Mouse (Mus musculus) bone marrow macrophage, adult 2 months (primary cell): ENCODE measurements around the gene Mansc1. TPM values are rescaled to one million over a fixed set of nuclear protein-coding genes. Genes with fewer than 3 reads are reported as not detected.

Source experiments
- H3K27ac ChIP-seq: 2 replicates; pipeline ENCODE4 v1.5.1; 2012; ENCODE audit warnings: low read depth, low read length; ENCODE audit not compliant: insufficient read depth
- H3K4me1 ChIP-seq: 2 replicates; pipeline ENCODE4 v1.6.1; 2012; ENCODE audit warnings: low read length; ENCODE audit not compliant: control insufficient read depth, insufficient read depth
- H3K4me3 ChIP-seq: 2 replicates; pipeline ENCODE4 v1.5.1; 2012; ENCODE audit warnings: mild to moderate bottlenecking, low read length, moderate library complexity; ENCODE audit not compliant: insufficient read depth
- CTCF ChIP-seq: IDR thresholded peaks from 2 replicates; pipeline ENCODE4 v1.5.1; 2012; ENCODE audit warnings: low read depth, mild to moderate bottlenecking, low read length, moderate library complexity
- POLR2A ChIP-seq: IDR thresholded peaks from 2 replicates; pipeline ENCODE4 v1.6.1; 2012; ENCODE audit warnings: mild to moderate bottlenecking, low read depth, low read length, borderline replicate concordance
- polyA plus RNA-seq: library from polyadenylated mRNA; stranded (reverse); fragments of >200 nt; gene quantifications from 2 replicates; pipeline ENCODE4 v1.2.4, GENCODE M21; 2012; ENCODE audit not compliant: missing spikeins, insufficient read depth, insufficient read length

Gene Mansc1
- polyA plus RNA-seq, 1 experiment: 5.6 TPM

DNA sequence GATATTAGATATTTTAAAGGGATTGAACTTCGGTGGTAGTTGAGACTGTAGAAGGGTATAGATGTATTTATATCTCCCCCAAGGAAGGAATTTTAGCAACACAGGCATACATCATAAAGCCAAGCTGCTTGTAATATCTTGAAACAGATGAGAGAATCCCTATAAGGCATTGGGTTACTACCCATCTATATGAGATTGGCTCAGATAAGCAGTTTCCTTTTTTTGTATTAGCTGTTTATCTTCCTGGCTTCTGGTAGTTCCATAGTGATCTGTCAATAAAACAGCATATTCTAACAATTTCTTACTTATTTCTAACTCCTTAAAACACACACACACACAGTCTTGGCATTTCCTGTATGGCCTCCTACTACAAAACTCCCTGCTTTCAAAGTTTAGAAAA is 7.6 kb upstream of the Mansc1 start:
- no peak for TF ChIP-seq POLR2A
- Histone ChIP-seq H3K4me3 (no peak overlapping the region), H3K27ac (no peak overlapping the region), H3K4me1 (peaks cover 14% of the 10 kb centered on the region)

DNA sequence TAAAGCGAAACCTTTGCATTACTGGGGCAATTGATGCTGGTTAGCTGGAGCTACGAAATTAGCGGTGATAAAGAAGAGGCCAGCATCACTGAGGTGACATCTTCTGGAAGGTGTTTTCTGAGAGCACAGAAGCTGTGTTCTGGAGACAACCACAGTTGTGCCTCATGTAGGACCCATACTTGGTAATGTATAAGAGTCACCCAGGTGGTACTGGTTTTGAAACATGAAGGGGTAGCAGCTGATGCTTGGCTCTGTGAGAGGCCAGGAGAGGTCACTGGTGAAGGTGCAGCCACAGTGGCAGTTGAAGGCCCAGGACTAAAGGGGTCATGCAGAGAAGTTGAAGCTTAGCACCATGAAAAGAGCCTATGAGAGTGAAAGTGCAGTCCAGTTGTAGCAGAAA is 6.9 kb upstream of the Mansc1 start, which contains the start of gene Borcs5:
Gene Borcs5, plus strand, starts transcription at position 301 of the 400 bp plus-strand sequence.
- TF ChIP-seq POLR2A: no peak
- TF ChIP-seq CTCF: no peak
- Histone ChIP-seq H3K4me3 (no peak within 1 kb of the TSS), H3K27ac (no peak within 1 kb of the TSS), H3K4me1 (peaks cover 14% of the 10 kb centered on the region)

DNA sequence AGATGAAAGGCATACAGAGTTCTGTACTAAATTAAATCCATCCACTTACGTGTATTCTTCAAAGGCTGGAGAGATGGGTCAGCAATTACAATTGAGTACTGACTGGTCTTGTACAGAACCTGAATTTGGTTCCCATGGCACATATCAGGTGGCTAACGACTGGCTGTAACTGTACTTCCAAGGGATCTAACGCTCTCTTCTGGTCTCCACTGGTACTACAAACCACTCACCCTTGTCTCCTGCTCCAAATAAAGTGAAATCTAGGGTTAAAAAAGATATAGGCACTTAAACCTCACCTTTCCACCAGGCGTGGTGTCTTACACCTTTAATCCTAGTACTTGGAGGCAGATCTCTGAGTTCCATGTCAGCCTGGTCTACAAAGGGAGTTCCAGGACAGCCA is 4.2 kb upstream of the Mansc1 start:
- Histone ChIP-seq H3K4me1 (peaks cover 9% of the 10 kb centered on the region), H3K4me3 (no peak overlapping the region), H3K27ac (no peak overlapping the region)
- TF ChIP-seq POLR2A: no peak
- no peak for TF ChIP-seq CTCF

DNA sequence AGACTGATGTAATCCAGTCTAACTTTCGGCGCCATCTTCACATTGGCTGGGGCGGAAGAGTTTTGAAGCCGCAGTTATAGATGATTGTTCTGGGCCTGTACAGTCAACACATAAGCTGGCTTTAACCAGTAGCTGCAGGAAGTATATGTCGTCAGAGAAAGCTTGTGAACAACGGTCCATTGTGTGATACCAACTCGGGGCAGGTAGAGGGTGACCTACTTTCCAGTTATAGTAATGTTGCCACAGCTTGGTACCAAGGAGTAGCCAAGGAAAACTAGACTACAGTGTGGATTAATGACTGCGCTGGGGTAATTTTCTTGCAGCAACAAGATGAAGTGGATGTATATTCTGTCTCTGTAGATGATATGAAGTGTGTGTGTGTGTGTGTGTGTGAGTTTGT is 1.3 kb upstream of the Mansc1 start:
- TF ChIP-seq POLR2A: no peak
- no peak for TF ChIP-seq CTCF
- H3K4me3 ChIP-seq: no peak overlapping the region
- no peak overlapping the region for H3K27ac ChIP-seq

DNA sequence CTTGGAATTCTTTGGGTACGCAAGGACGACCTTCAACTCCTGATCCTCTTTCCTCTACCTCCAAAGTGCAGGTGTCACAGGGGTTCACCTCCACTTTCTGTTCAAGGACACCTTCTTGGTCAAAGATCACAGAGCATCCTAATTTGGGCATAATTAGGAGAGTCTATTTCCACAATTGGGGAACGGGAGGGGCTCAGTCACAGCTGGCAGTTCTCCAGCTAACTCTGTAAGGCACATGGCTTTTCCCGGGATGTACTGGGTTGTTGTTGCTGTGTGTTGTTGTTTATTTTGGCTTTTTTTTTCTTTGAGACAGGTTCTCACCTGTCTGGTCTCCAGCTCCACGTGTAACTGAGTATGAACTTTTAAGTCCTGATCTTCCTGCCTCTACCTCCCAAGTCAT is 468 bp upstream of the Mansc1 start:
- TF ChIP-seq CTCF: no peak
- TF ChIP-seq POLR2A: no peak
- H3K4me3 ChIP-seq: no peak overlapping the region

More for the DNA sequence above, 1.3 kb upstream of the Mansc1 start:
- peaks cover 17% of the 10 kb centered on the region for H3K4me1 ChIP-seq

DNA sequence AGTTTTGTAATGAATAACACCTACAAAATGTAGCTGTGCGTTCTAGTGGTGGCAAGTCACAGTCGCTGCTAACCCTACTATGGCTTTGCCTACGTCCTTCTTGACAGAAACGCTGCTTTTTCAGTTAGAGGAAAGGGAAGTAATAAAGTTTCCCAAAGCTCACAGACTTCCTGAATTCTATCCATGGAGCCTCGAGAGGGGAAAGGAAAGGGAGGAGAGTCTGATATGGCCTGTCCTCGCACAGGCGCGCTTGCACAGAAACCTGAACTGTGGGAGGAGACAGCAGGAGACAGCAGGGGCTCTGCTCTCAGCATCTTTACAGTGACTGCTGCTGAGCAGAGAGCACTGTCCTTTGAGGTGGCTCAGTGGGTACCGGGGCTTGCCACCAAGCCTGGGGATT is 1.8 kb downstream of the Mansc1 start:
- Histone ChIP-seq H3K4me3 (no peak overlapping the region), H3K4me1 (peaks cover 12% of the 10 kb centered on the region), H3K27ac (no peak overlapping the region)
- TF ChIP-seq POLR2A (no peak), CTCF (no peak)

More for the DNA sequence above, 468 bp upstream of the Mansc1 start:
- Histone ChIP-seq H3K4me1 (peaks cover 17% of the 10 kb centered on the region), H3K27ac (no peak overlapping the region)

DNA sequence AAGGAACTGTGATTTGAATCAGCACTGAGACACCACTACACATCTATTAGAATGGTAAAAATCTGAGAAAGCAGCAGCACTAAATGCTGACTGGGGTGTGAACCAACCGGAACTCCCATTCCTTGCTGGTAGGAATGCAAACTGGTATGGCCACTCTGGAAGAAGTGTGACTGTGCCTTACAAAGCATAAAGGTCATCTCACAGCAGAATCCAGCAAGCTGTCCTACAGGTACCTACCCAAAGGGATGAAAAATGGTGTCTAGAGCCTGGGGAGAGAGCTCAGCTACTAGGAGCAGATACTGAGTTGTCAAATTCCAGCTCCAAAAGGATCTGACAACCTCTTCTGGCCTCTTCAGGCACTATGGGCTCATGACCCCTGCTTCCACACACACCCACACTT is 5.7 kb downstream of the Mansc1 start:
- no peak for TF ChIP-seq CTCF
- TF ChIP-seq POLR2A: no peak
- H3K4me1 ChIP-seq: peaks cover 10% of the 10 kb centered on the region
- H3K27ac ChIP-seq: no peak overlapping the region
- no peak overlapping the region for H3K4me3 ChIP-seq

DNA sequence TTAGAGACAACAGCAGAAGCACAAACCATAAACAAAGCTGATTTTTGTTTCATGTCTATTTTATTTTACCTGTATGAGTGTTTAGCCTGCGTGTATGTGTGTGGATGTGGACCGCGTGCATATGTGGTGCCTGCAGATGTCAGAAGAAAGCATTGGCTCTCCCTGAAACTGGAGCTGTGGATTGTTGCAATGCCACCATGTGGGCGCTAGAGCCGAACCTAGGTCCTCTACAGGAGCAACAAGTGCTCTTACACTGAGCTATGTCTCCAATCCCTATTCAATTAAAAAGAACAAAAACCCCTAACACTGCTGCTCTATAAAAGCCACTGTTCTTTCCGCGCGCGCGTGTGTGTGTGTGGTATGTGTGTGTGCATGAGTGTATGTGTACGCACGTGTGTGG is 6.9 kb downstream of the Mansc1 start:
- H3K27ac ChIP-seq: no peak overlapping the region
- peaks cover 14% of the 10 kb centered on the region for H3K4me1 ChIP-seq
- H3K4me3 ChIP-seq: no peak overlapping the region
- TF ChIP-seq CTCF (no peak), POLR2A (no peak)

DNA sequence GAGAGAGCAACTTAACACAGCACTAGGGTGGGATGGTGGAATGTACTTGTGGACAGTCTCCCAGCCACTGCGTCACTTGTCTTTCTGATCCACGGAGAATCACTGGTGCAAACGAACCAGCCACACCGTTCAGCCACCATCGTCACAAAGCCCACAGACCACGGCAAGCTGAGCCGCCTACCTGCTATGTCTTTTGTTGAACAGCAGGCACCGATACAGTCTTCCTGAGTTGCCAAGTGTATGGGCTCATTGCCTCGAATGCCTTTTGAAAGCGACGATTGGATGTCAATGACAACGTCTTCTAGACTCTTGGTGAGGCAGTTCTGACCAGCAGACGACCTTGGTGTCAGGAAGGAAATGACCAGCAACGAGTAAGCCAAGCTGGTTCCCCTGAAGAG is 10.7 kb downstream of the Mansc1 start:
- Histone ChIP-seq H3K27ac (no peak overlapping the region), H3K4me3 (no peak overlapping the region), H3K4me1 (peaks cover 9% of the 10 kb centered on the region)
- TF ChIP-seq POLR2A (no peak), CTCF (no peak)

DNA sequence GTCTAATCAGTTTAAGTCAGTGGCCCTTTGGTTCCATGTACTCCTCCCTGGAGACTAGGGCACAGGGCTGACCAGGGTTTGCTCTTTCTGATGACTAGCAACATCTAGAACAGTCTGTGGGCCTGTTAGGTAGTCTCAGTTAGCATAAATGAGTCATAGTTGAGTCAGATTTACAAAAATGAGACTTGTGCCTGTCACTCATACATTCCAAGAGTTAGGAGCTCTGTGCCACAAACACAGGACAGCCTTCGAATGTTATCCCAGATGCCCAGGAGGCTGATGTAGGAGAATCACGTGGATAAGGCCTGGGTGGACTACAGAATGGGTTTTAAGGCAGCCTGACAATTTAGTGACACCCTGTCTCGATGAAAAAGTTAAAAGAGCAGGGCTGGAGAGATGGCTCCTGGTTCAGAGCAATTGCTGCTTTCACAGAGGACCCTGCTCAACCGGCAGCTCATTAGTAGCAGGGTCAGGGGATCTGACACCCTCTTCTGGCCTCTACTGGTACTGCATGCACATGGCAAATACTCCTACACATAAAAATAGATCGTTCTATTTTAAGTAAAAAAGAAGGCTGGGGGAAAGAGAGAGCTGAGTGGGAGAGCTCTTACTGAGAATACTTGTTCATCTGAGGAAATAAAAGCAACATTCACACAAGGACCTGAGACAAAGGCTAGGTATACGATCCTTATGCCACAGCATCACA is 11.3 kb downstream of the Mansc1 start:
- Histone ChIP-seq H3K27ac (no peak overlapping the region), H3K4me1 (peaks cover 9% of the 10 kb centered on the region), H3K4me3 (no peak overlapping the region)
- TF ChIP-seq CTCF (peak; percentile 46), POLR2A (no peak)
